Mouse (Mus musculus) mature B cell (primary cell): ENCODE results near the gene Dgcr8.

Source experiments
- in situ Hi-C: fragments of 300-500 bp; cut with MboI; formaldehyde crosslinking; loops from 2 replicates; pipeline ENCODE4 v1.14.3; 2019

Gene Dgcr8

DNA sequence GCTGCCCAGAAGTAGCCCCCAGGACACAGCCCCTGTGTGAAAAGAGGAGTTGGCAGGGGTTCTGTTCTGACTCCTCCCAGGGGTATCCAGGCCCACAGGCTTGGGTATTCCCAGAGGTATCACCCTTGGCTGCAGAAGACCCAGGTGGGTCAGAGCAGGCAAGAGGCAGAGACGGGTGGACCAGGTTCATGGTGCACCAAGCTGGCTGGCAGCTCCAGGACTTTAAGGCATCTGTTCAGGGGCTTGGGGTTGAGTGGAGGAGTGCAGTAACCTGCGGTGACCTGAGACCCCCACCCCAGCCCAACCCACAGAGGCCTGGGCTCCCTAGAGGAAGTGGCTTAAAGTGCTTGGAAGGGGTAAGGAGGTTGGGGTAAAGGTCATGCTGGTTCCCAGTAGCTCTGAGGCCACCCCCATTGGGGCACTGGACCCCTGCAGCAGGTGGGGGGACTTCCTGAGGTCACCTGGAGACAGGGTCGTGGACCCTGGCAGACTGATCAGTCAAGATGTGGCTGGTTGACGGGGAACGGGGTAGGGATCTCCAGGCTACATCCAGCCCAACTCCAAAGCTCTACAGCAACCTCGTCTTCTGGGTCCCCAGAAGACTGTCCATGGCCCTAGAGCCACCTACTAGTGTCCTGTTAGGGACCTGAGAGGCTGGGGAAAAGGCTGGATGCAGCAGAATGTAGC, 68.0 kb downstream of the Dgcr8 start:
- in situ Hi-C loops: no loop called here

GRCm38 (mm10) chr16:18220001-18220400, 69.0 kb downstream of the Dgcr8 start:
- in situ Hi-C loops: no loop called here

DNA sequence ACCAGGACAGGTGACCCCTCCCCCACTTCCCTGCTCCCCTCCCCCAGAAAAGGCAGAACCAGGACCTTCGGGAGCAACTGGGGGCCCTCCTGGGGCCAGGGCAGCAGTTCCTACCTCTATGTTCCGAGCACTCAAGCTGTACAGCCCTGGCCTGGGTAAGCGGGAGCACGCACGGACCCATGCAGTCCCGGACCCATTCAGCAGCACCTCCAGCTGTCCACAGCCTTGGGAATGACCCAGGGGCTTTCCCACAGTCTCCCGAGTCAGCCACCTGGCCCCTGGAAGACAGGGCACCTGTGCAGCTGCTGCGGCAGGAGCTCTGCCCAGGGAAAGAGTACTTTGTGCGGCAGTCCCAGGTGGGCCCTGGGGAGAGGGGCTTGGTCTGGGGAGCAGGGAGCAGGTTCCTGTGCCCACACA, 70.5 kb downstream of the Dgcr8 start:
- in situ Hi-C loops: no loop called here

GRCm38 (mm10) chr16:18217579-18217978, 71.5 kb downstream of the Dgcr8 start, which contains the start of gene Ccdc188:
Ccdc188 (plus strand) TSS chr16:18217879.
- in situ Hi-C loops: no loop called here

DNA sequence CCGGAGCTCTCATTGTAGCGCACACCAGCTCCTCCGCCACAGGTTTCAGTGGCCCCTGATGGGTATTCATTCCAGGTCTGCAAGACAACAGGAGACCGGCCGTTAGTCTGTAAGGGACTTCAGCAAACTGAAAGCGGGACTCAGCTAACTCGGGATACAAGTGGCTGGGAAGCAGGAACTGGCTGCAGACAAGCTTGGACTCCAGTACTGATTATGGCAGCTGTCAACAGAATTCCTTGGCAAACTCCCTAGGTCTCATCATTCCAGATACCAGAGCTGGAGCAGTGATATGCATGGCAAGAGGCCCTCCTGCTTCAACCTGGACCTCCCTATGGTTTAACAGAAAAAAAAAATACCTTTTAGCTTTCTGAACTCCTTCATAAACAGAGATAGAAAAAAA, 74.2 kb downstream of the Dgcr8 start:
- in situ Hi-C loops: no loop called here

DNA sequence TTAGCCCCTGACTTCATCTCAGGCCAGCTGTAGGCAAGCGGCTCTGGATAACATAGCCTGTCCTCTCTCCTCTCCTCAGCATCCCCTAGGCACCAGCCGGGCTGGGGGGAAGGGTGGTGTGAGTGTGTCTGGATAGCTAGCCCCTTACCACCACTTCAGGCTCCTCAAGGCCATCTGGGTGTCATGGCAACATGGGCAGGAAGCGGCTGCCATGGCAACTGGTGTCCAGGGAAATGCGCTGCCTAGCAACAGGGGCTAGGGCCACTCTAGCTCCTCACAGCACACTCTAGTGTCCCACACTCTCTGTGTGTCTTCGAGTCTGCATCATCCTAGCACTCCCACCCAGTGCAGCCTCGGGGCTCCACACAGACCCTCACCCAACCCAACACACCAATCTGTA, 75.4 kb downstream of the Dgcr8 start:
- in situ Hi-C loops: no loop called here

- in situ Hi-C loops: no loop called here
Measured at GRCm38 (mm10) chr16:18211417-18212171, 77.5 kb downstream of the Dgcr8 start.

DNA sequence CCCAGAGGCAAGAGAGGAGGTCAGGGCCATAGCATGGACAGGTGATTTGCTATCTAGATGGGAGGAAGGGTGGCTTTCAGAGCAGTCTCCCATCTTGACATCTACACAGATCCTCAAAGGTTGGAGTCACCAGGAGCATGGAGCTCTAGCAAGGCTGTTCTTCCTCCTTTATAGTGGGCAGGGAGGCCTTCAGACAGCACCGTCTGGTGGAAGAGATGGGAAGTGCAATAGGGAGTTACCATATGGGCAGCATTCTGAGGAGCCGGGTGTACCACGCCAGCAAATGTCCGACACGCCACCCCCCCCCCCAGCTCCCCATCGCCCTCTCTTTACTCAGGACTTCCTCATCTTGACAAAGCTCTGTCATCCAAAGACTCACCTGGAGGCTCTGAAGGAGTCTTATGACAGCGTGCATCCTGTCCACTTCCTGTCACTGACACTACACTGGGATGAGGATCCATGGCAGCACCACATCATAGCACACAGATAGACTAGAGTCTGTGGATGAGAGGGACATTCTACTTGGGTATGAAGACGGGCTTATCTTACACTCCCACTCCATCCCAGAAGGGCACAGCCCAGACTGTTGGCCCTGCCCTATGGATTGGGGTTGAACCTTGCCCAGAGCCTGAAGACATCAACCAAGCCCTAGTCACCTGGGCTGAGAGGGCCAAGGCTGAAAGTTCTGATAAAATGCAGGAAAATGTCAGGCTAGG, 78.2 kb downstream of the Dgcr8 start:
- in situ Hi-C loops: no loop called here
